Mouse (Mus musculus) adrenal gland, postnatal 14 days (tissue): ENCODE results near the gene Aldh6a1. TPM values are rescaled to one million over a fixed set of nuclear protein-coding genes. Genes with fewer than 3 reads are reported as not detected.

Experiments used
- DNase-seq: peaks from one replicate; pipeline ENCODE4 v3.0.0; 2021; ENCODE audit warnings: mixed read lengths
- total RNA-seq: library from RNA; stranded (reverse); gene quantifications from 2 replicates; pipeline ENCODE4 v1.2.3, GENCODE M21; 2021

Aldh6a1 gene
- total RNA-seq, 1 experiment from 2014 or later, result 242 TPM

DNA sequence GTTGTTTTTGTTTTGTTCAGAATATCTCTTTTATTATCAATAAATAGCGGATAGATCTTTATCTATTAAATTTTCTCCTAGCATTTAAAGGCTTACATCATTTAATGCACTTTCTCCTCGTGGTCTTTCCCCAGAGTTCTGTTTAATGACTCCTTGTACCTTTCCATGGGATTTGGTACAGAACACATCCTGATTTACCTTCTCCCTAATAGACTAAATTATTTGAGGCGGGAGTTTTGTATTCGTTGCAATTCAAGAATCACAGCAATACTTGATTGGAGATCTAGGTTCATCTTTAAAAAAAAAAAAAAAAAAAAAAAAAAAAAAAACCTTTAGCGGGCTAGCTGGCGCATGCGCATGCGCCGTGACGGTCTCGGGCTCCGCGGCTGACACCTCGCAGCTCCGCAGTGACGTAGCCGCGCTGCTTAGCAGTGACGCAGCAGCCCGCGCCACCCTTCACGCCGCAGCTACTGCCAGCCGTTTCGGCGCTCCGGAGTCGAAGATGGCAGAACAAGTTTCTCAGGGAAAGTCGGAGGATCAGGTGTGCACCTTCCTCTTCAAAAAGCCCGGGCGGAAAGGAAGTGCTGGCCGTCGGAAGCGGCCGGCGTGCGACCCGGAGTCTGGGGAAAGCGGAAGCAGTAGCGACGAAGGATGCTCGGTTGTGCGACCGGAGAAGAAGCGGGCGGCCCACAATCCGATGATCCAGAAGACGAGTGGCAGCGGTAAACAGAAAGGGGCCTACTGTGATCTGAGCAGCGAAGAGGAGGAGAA lies 33.8 kb downstream of the Aldh6a1 start, which contains the start of gene Rnf113a2:
Gene Rnf113a2 (plus strand): TSS at position 363 of the 771 bp plus-strand sequence.
- DNase-seq, result peak; percentile 92

DNA sequence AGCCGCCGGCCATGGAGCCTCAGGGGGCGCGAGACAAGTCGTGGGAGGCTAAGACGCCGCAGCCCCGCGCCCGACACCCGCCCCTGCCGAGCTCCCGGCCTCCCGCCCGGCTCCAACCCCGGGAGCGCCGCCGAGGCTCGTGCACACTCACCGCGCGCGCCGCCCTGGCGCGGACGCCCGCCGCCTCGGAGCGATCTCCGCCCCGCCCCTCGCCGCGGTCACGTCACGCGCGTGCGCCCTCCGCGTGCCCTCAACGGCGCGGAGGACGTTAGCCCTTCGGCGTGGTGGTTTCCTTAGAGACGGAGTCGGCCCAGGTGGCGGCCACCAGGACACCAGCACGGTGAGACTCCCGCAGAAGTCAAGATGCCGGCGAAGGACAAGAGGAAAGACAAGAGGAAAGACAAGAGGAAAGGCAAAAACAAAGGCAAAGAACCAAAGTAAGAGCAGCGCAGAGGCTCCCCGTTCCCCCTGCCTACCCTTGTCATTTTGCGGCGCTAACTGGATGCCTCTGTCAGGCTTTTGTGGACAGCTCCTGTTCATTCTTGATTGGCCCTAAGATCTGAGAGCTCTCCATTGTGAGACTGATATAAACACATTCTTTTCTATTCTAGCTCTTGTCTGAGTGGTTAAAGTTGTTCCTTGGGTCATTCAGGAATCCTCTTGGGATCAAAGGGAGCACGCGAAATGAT lies 41.8 kb downstream of the Aldh6a1 start, which contains the start of the genes Entpd5 and Bbof1:
Gene Entpd5 (minus strand): TSS at position 211 of the 689 bp plus-strand sequence.
Gene Bbof1 (plus strand): TSS at position 253 of the 689 bp plus-strand sequence.
- peak; percentile 96 for DNase-seq

DNA sequence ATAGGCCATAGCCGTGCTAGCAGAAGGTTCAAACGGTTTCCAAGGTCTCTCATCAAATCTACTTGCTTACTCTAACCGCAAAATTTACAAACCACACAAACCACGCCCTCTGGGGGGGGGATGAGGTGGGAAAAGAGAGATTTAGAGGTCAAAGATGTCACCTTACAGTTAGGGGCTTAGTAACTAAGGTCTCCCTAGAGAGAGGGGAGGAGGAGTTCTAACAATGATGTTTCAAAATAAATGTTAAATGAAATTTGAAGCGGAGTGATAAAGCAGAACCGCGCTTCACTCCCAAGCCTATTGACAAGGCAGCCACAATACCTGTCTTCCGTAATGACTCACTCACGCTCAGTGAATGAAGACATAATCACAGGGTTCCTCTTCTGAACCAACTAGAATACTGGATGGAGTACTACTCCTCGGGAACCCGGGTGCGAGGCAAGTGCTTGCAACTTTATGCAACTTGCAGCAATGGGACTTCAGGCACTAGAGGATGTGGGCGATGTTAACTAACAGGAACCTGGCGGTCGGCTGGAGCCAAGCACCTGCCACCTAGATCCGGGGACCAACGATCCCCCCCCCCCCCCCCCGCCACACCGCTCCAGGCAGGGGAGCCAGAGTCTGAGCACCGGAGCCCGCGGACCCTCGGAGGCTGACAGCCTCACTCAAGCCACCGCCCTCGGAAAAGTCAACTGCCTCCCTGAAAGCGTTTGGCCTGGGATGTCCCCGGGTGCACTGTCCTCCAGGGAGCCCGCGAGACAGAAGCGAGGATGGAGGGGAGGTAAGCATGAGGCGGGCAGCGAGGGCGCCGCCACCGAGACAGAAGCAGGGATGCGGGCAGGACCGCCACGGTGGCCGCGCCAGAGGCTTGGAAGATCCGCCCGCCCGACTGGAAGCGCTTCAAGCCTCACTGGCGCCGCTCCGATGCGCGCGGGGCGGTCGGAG lies 42.7 kb downstream of the Aldh6a1 start:
- peak; percentile 43 for DNase-seq

GRCm38 (mm10) chr12:84407259-84407658 lies 43.5 kb downstream of the Aldh6a1 start:
- no peak for DNase-seq

DNA sequence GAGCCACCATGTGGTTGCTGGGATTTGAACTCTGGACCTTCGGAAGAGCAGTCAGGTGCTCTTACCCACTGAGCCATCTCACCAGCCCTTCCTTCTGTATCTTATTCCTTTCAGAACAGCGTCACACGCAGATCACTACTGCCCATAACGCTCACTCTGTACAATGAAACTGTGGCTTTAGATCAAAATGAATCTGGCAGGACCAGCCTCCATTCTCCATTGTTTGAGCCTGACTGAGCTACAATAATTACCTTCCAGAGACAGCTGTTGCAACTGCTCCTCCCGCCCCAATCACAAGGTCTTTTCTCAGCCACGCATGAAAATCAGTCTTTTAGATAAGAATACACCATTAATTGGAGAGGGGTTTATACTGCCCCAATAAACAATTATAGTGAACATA lies 46.3 kb downstream of the Aldh6a1 start:
- DNase-seq, result no peak

DNA sequence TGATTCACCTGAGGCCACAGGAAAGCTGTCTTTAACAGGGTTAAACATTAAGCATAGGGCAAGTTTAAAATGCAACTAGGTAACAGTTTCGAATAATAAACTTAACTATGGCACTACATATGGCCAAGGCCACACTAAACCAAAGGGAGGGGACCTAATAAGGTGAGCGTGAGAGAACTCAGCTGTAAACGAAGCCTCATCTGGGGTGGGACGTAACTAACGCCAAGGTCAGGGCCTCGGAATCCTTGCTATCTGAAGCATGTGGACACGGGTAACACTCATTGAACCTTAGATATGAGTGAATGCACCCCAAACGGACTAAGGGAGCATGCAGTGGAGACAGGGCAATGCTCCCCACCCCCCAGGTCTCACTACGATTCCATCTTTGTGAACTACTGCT lies 47.9 kb downstream of the Aldh6a1 start:
- no peak for DNase-seq

DNA sequence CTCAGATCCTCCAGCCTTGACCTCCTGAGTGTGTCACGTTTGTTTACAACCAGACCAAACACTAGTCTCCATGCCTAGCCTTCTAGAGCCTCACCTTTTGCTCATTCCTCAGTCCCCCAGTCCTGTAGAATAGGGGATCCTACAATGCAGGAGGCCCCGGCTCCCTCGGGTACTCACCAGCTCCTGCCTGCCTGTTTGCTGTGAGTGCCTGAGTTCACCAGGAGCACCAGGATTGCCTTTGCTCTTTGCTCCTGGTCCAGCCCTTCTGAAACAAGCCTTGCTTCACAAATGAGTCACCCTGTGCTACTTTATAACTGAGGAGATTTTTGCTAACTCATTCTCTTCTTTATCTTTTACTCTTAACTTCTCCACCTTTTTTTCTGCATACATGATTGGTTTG lies 50.2 kb downstream of the Aldh6a1 start:
- peak; percentile 58 for DNase-seq

GRCm38 (mm10) chr12:84400068-84400467 lies 50.7 kb downstream of the Aldh6a1 start:
- DNase-seq, result peak; percentile 36

DNA sequence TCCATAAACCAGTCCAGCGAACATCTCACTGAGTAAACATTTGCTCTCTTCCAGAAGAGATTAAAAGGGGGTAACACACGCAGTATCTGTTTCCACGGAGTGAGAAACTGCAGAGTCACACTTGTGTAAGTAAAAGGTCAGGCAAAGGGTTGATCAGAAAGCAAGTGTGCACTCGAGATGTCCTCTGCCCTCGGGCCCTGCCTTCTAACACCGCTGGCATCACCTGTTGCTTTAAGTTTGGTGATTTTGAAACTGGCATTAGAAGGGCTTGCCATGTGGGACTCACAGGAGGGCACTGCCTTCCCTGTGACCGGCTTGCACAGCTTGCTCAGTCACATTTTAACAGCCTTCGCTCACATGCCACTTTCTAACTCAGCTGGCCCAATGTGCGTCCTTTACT lies 51.1 kb downstream of the Aldh6a1 start:
- DNase-seq, result peak; percentile 31

DNA sequence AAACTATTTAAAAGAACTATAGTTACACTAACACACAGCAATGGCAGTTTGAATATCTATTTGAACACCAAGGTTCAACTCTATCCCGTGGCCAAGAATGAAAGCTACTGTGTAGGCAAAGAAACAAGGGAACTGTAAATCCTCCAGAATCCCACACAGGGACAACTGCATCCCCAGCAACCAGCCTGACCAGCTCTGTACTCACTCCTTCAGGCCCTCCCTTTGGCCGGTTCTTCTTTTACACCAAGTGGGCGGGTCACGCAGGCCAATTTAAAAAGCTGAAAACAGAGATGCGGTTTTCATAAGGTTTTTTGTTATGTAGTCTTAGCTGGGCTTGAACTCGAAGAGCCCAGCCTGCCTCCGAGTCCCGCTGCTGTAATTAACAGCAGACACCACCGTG lies 51.7 kb downstream of the Aldh6a1 start:
- DNase-seq, result peak; percentile 16

GRCm38 (mm10) chr12:84398629-84399028 lies 52.2 kb downstream of the Aldh6a1 start:
- DNase-seq, result no peak

GRCm38 (mm10) chr12:84397685-84398084 lies 53.1 kb downstream of the Aldh6a1 start:
- no peak for DNase-seq

- DNase-seq, result no peak
Observed at GRCm38 (mm10) chr12:84396947-84397679, 53.7 kb downstream of the Aldh6a1 start.

DNA sequence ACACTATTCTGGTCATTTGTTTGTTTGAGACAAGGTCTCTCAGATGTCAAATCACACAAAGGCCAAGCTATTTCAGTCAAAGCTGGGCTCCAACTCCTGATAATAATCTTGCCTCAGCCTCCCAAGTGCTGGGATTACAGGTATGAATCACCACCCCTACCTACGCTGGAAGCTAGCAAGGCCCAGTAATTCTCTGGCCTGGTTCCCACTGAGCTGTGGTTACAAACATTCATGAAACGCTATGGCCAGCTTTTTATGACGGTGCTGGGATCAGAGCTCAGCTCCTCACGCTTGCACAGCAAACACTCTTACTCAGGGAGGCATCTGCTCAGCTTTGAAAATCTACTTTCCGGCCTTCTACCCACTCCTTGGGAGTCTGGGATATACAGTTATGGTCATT lies 57.0 kb downstream of the Aldh6a1 start:
- DNase-seq, result no peak

DNA sequence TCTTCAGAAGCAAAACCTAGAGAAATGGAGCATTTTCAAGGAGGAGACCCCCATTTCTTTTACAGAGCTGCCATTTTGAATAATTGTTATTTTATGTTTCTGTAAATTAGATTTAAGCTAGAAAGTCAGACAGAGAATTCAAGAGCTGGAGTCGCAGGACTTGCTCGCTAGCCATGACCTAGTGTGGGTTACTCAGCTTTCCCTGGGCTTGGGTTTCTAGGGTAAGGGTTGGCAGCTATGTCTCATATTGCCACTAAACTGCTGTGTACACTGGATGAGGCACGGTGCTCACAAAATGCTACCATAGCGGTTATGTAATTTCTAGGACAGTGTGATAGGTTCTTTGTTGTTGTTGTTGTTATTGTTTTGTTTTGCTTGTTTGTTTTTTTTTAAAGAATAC lies 58.1 kb downstream of the Aldh6a1 start:
- DNase-seq, result no peak

- DNase-seq, result no peak
Observed at GRCm38 (mm10) chr12:84390336-84390735, 60.5 kb downstream of the Aldh6a1 start.

DNA sequence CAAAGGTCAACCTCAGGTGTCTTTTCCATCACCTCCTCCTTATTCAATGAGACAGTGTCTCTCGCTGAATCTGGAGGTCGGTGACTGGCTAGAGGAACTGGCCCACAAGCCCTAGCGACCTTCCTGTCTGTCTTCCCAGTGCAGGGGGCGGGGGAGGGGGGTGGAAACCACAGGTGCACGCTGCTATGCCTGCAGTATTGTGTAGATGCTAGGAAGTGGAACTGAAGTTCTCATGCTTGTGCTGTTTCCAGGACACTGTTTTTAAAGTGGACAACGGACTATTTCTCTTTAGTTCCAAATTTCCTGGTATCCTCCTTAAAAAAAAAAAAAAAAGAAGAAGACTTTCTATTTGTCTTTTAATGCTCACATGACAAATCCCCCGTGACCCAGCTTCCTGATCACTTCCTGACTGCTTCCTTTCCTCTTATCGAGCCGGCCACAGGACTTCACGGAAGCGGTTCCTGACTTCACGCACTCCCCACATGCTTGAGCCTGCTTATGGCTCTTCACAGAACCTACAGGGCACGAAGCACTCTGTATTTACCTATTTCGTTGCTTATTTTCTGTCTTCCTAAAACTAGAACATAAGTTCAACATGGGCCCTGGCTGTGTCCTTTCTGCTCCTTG lies 61.9 kb downstream of the Aldh6a1 start:
- DNase-seq, result no peak

- no peak for DNase-seq
Observed at GRCm38 (mm10) chr12:84388097-84388496, 62.7 kb downstream of the Aldh6a1 start.

GRCm38 (mm10) chr12:84385408-84385807 lies 65.4 kb downstream of the Aldh6a1 start:
- no peak for DNase-seq

DNA sequence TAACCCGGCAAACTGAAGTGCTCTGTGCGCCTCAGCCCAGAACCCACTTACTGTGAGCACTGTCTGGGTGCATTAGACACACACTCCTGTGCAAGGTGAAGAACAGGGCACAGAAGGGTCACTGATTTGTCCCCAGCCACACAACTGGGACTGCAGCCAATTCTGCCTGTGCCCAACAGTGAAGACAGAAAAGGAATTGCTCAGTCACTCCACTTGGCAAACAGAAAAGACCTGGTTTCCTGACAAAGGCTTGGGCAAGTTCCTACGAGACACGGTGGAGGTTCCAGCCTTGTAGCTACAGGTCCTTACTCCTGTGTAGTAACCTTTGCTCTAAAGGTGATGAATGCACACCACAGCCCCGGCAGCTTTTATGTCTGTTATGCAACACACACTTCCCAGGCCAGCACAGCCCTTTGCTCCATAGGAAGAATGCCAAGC lies 66.1 kb downstream of the Aldh6a1 start:
- peak; percentile 75 for DNase-seq

DNA sequence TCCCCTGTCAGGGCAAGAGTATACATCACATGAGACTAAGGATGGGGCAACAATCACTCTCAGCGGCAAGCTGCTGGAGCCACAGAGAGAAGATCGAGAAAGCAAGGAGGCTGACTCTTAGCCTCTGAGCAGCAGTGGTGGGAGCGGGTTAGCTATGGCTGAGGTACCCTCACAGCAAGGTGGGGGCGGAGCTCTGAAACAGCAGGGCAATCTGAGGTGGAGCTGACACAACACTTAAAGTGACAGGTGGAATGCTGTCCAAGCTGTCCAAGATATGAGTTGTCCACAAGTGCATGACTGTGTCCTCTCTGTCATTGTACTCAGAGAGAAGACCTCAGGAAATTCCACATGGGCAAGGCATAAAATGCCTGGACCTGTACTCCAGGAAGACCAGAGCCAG lies 68.4 kb downstream of the Aldh6a1 start:
- DNase-seq, result no peak
